Mouse (Mus musculus): Measurements from ENCODE around the gene Phactr4.

The Phactr4 gene

DNA sequence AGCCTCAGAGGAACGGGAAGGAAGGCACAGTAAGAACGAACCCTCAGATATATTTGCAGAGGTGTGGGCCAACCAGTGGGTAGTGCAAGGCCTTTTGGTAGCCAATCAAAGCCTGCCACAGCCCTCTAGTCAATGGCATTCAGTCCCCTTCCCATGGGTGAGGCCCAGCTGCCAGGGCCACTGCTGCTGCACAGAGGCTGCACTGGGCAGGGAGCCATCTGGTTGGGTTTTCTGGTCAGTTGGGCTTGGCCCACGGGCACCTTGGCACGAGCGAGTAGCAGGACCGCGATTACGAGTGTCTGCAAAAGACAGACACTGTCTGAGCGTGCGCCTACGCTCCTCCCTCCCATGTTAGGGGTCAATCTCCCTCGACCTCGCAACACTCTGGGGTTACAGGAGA is 83.3 kb downstream of the Phactr4 start:
- peak; percentile 71 to 74 for DNase-seq (ENCODE audit: low spot score in 2 of 2)

- no peak for DNase-seq (ENCODE audit: low spot score in 2 of 2)
Measured at GRCm38 (mm10) chr4:132332880-132333279, 89.4 kb downstream of the Phactr4 start.

GRCm38 (mm10) chr4:132331960-132332359 is 90.3 kb downstream of the Phactr4 start:
- DNase-seq (ENCODE audit: low spot score in 2 of 2), result no peak

- no peak for DNase-seq (ENCODE audit: low spot score in 2 of 2)
Measured at GRCm38 (mm10) chr4:132329835-132330354, 92.4 kb downstream of the Phactr4 start.

- DNase-seq (ENCODE audit: low spot score in 2 of 2), result peak; percentile 88 to 90
Measured at GRCm38 (mm10) chr4:132329115-132329834, 93.0 kb downstream of the Phactr4 start, which contains the start of gene Trnau1ap. Gene Trnau1ap (minus strand): TSS chr4:132329538.

DNA sequence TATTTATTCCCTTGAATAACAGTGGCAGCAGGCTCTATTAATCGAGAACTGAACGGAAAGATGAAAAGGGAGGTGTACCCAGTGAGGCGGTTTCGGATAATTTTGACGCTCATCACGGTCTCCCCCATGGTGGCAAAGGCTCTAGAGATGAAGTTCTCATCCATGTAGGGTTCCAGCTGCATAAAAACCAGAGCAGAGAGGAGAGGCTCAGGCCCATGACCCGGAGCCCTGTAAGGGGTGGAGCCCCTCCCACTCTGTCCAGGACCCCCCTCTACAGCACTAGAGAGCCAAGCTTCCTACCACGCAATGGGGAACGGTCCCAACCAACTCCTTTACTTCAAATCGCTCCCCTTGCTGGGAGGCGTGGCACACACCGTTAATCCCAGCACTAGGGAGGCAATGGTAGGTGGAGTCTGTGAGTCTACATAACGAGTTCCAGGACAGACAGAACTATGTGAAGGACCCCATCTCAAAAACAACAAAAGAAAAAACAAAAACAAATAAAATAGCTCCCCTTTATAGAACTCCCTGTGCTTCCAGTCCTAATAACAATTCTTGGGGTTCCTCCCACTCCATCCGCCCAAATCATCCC is 93.8 kb downstream of the Phactr4 start:
- no peak for DNase-seq (ENCODE audit: low spot score in 2 of 2)

DNA sequence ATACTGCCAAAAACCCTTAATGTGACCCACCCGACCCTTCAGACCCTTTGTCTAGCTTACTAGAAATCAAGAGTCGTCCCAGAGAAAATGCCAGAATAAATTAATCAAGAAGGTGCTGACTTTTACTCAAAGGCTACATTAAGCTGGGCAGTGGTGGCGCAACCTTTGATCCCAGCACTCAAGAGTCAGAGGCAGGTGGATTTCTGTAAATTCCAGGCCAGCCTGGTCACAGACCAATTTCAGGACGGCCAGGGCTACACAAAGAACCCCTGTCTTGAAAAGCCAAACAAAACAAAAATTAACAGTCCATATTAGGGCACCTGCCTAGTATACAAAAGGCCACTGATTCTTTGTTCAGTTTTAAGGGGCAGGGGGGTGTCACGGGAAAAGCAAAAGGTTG is 95.8 kb downstream of the Phactr4 start:
- DNase-seq (ENCODE audit: low spot score in 2 of 2), result no peak

GRCm38 (mm10) chr4:132315711-132316110 is 106.6 kb downstream of the Phactr4 start:
- DNase-seq (ENCODE audit: low spot score in 2 of 2), result no peak

GRCm38 (mm10) chr4:132312627-132313026 is 109.7 kb downstream of the Phactr4 start:
- no peak for DNase-seq (ENCODE audit: low spot score in 2 of 2)

- DNase-seq (ENCODE audit: low spot score in 2 of 2), result no peak
Measured at GRCm38 (mm10) chr4:132311801-132312200, 110.5 kb downstream of the Phactr4 start.

DNA sequence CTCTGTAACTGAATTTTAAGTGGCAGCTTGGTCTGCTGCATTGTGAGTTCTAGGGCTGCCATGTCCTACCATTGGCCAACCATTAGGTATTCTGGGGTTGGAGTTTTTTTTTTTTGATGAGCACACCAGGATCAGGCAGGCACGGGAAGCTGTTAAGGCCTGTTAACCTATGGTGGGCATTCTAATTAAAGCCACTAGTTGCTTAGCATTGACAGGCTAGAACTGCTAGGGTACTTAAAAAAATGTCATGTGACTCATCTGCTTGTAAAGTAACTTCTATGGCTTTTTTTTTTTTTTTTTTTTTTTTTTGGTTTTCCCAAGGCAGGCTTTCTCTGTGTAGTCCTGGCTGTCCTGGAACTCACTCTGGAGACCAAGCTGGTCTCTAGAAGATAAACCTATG is 111.1 kb downstream of the Phactr4 start:
- DNase-seq (ENCODE audit: low spot score in 2 of 2), result no peak

- peak in 1 of 2 experiments; percentile 60 for DNase-seq (ENCODE audit: low spot score in 2 of 2)
Measured at GRCm38 (mm10) chr4:132309849-132310472, 112.3 kb downstream of the Phactr4 start.

DNA sequence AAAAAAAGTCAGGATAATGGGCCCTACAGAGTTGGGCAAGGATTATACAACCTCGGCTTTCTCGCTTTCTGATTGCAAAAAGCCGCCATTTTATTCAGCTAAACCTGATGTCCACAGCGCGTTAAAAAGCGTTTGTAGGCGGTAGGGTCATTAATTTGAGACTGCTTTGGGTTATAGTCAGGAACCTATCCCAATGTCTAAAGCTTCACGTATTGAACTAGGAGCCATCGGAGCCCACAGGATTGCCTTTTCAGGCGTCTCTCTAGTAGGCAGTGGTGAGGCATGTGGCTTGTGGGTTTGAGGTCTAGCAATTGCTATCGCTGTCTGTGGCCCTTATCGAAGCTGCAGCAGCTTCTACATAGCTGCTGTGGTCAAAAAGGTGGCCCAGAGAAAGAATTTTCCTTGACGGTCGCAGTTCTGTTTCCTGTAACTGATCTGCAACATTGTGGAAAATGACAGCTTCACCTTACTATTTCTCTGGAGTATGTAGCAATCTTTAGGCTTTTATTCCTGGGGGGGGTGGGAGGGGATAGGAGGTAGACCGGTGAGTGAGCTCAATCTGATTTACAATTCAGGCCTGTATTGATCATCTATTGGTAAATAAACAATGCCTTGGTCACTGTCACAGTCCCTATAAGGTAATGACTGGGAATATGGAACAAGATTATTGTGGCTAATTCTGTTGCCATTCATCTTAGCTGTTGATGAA is 113.0 kb downstream of the Phactr4 start:
- DNase-seq (ENCODE audit: low spot score in 2 of 2), result no peak

DNA sequence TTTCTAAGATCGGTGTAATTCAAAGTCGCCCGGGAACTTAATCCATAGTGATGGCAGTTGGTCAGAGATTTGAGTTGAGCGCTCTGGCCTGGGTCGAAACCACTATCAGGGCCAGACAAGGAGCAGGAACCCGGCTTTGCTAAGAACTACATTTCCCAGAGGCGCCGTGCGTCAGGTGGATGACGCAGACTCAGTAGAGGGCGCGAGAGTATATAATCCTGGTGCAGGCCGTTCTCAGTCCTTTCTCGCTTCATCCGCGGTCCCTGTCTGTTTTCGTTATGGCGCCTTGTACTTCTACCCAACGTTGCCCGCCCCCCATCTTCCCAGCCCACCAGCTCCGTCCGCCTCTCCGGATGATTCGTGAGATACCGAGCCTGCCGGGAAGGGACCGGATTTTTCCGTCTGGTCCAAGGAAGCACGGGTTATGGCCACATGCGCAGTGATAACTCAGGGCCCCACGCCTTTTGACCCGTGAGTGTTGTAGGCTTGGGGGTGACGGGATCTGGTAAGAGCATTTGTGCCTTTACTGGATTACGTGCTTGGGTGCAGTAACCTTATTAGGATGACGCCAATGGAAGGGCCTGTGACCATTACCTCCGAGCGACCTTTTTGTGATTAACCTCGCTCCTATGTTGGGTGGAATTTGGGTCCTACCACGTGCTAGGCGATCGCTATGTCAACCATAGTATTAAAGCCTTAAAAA is 113.7 kb downstream of the Phactr4 start:
- peak; percentile 95 to 96 for DNase-seq (ENCODE audit: low spot score in 2 of 2)

- no peak for DNase-seq (ENCODE audit: low spot score in 2 of 2)
Measured at GRCm38 (mm10) chr4:132306004-132306403, 116.3 kb downstream of the Phactr4 start.

All from right cerebral cortex, postnatal 10 days (tissue).